In the genomic region with DNA sequence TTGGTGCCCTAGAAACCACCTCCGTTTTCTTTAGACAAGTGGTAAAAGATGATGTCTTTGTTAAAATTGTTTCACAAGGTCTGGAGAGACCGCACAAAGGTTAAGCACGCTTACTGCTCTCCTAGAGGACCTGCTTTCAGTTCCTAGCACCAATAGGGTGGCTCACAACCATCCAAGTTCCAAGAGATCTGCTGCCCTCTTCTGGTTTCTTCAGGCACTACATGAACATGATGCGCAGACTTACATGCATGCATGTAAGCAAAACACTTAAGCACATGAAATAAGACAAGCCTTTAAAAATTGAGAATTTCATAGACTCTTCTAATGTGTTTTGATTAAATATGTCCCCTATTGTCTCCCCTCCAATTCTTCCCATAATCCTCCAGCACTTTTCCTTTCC, we compare ENCODE assay signal across 17 mouse cellular contexts. TPM values are rescaled to one million over a fixed set of nuclear protein-coding genes. Genes with fewer than 3 reads are reported as not detected.
A peak's percentile ranks its signal among the peaks of the same experiment; 100 is the strongest.
DNase-seq lines count a peak whose midpoint lies in the region; ATAC-seq and TF ChIP-seq lines count a peak whose summit lies in the region.
"Had no signal": no experiment of that assay in that cellular context is flagged by ENCODE, and none has a peak within 500 bp of the region (broad histone marks: within the 10 kb centered on the region; RNA-seq: fewer than 3 reads in every experiment).

No protein-coding gene starts in this region.

- no peak overlapping the region for H3K4me3 ChIP-seq in lung, embryonic 14.5 days (ENCODE audit: low read depth, low read length)
- H3K4me3 ChIP-seq in G1E (ENCODE audit: low read depth, low read length) = no peak overlapping the region
- H3K4me3 ChIP-seq: embryonic facial prominence, embryonic 10.5 days; limb, embryonic 13.5 days; myocyte had no signal

- no peak for ATAC-seq in CD4-positive, CD25-positive, alpha-beta regulatory T cell, adult 4 months
- no peak for ATAC-seq in lung, embryonic 14.5 days (ENCODE audit: insufficient read depth)
- no peak for ATAC-seq in G1E (ENCODE audit: extremely low read depth, insufficient number of reproducible peaks, low FRiP score, poor library complexity, severe bottlenecking)
- ATAC-seq: forebrain, embryonic 14.5 days had no signal

- H3K4me2 ChIP-seq in lung, embryonic 14.5 days = no peak overlapping the region
- H3K4me2 ChIP-seq: limb, embryonic 13.5 days had no signal

- no peaks in the 10 kb centered on the region for H3K9me3 ChIP-seq in lung, embryonic 14.5 days (ENCODE audit: low read depth, low read length)
- H3K9me3 ChIP-seq in G1E (replicated peaks) = no peaks in the 10 kb centered on the region

- no peak overlapping the region for H3K27ac ChIP-seq in lung, embryonic 14.5 days (ENCODE audit: low read depth)
- H3K27ac ChIP-seq: embryonic facial prominence, embryonic 10.5 days; limb, embryonic 13.5 days had no signal

- WGBS in lung, embryonic 14.5 days = 88% methylated on average over 4 of the region's 4 CpGs

- peak; percentile 41 for DNase-seq in CD4-positive, CD25-positive, alpha-beta regulatory T cell, adult 2 months (ENCODE audit: low read depth, low spot score)
- DNase-seq in lung, embryonic 14.5 days = peak; percentile 26
- no peak for DNase-seq in lung, postnatal 10 days
- no peak for DNase-seq in G1E (ENCODE audit: low spot score)
- peak; percentile 60 for DNase-seq in induced T-regulatory cell, adult 2 months (ENCODE audit: low read depth)
- DNase-seq in kidney, postnatal 25 days = no peak
- no peak for DNase-seq in ovary, postnatal 14 days (ENCODE audit: low spot score)
- DNase-seq: cerebellum, adult 11-12 months; gastrocnemius, postnatal 36 days; heart, postnatal 10 days; kidney, postnatal 4 days had no signal

- peaks cover 27% of the 10 kb centered on the region for H3K27me3 ChIP-seq in lung, embryonic 14.5 days (ENCODE audit: insufficient read depth, low read length)
- H3K27me3 ChIP-seq in G1E (ENCODE audit: insufficient read depth, low read length) = peaks cover 23% of the 10 kb centered on the region

- no peak overlapping the region for H3K9ac ChIP-seq in lung, embryonic 14.5 days
- H3K9ac ChIP-seq: limb, embryonic 13.5 days had no signal

- TF ChIP-seq CTCF in lung, embryonic 14.5 days (IDR thresholded peaks at IDR 0.05; ENCODE audit: low read depth) = peak; percentile 46; the same call in 1 of the 2 replicates
- TF ChIP-seq CTCF in G1E (IDR thresholded peaks at IDR 0.05; ENCODE audit: low read depth, low read length) = peak; percentile 11; the same call in 1 of the 2 replicates

- H3K36me3 ChIP-seq in lung, embryonic 14.5 days (ENCODE audit: insufficient read depth) = no peaks in the 10 kb centered on the region
- H3K36me3 ChIP-seq in G1E (replicated peaks) = no peaks in the 10 kb centered on the region
- H3K36me3 ChIP-seq: embryonic facial prominence, embryonic 10.5 days; limb, embryonic 13.5 days had no signal

- H3K4me1 ChIP-seq in lung, embryonic 14.5 days (ENCODE audit: insufficient read depth) = no peaks in the 10 kb centered on the region
- no peaks in the 10 kb centered on the region for H3K4me1 ChIP-seq in G1E (ENCODE audit: insufficient read depth, low read depth, low read length)
- H3K4me1 ChIP-seq: embryonic facial prominence, embryonic 10.5 days had no signal

RNA-seq across cellular contexts. Expression of a gene that starts 2.0 kb away (rescaled TPM):
- 10 to 100 TPM; 28.8 to 36.9 TPM for polyA plus RNA-seq in CD4-positive, CD25-positive, alpha-beta regulatory T cell, adult 4 months (2017; shearing (Covaris generic))
- 19.8 and 21.9 TPM in 2 replicates for polyA plus RNA-seq in lung, embryonic 14.5 days (2014; fragmentation: Nextera tagmentation; extraction: Ambion mirVana)
- 235 and 288 TPM in 2 replicates for total RNA-seq in G1E (2014; fragmentation: Nextera tagmentation)
- 112 and 122 TPM in 2 replicates for total RNA-seq in G1E (2017)
- polyA plus RNA-seq in G1E (2012) = 81.2 and 95.3 TPM in 2 replicates

RNA-seq across cellular contexts. Expression of a gene that starts 23.6 kb away (rescaled TPM):
- 10 to 100 TPM; 27.3 to 43.4 TPM for polyA plus RNA-seq in CD4-positive, CD25-positive, alpha-beta regulatory T cell, adult 4 months (2017; shearing (Covaris generic))
- 349 and 376 TPM in 2 replicates for polyA plus RNA-seq in lung, embryonic 14.5 days (2014; fragmentation: Nextera tagmentation; extraction: Ambion mirVana)
- 48.2 and 91.4 TPM in 2 replicates for total RNA-seq in G1E (2014; fragmentation: Nextera tagmentation)
- 20.7 and 32.2 TPM in 2 replicates for total RNA-seq in G1E (2017)
- polyA plus RNA-seq in G1E (2012) = 306 and 433 TPM in 2 replicates

RNA-seq across cellular contexts. Expression of a gene that starts 27.8 kb away (rescaled TPM):
- polyA plus RNA-seq in CD4-positive, CD25-positive, alpha-beta regulatory T cell, adult 4 months (2017; shearing (Covaris generic)) = not detected
- polyA plus RNA-seq in lung, embryonic 14.5 days (2014; fragmentation: Nextera tagmentation; extraction: Ambion mirVana) = not detected in 2 replicates
- total RNA-seq in G1E (2014; fragmentation: Nextera tagmentation) (not detected in 2 replicates), G1E (2017) (not detected in 2 replicates)
- not detected in 2 replicates for polyA plus RNA-seq in G1E (2012)
- total RNA-seq: gastrocnemius, postnatal 36 days; heart, postnatal 10 days had no signal
- polyA plus RNA-seq: embryonic facial prominence, embryonic 10.5 days; forebrain, embryonic 14.5 days; intestine, embryonic 14.5 days; limb, embryonic 13.5 days; myocyte had no signal

RNA-seq across cellular contexts. Expression of a gene that starts 28.4 kb away (rescaled TPM):
- 10 to 100 TPM in 1 of 2 experiments, 1 to 10 TPM in 1; 7.9 to 15.8 TPM for polyA plus RNA-seq in CD4-positive, CD25-positive, alpha-beta regulatory T cell, adult 4 months (2017; shearing (Covaris generic))
- polyA plus RNA-seq in lung, embryonic 14.5 days (2014; fragmentation: Nextera tagmentation; extraction: Ambion mirVana) = 7.1 and 7.3 TPM in 2 replicates
- total RNA-seq in G1E (2014; fragmentation: Nextera tagmentation) (5.2 and 5.7 TPM in 2 replicates), G1E (2017) (11.2 and 11.4 TPM in 2 replicates)
- 5.5 and 5.9 TPM in 2 replicates for polyA plus RNA-seq in G1E (2012)

RNA-seq across cellular contexts. Expression of a gene that starts 49.4 kb away (rescaled TPM):
- not detected for polyA plus RNA-seq in CD4-positive, CD25-positive, alpha-beta regulatory T cell, adult 4 months (2017; shearing (Covaris generic))
- not detected in 2 replicates for polyA plus RNA-seq in lung, embryonic 14.5 days (2014; fragmentation: Nextera tagmentation; extraction: Ambion mirVana)
- total RNA-seq in G1E (2014; fragmentation: Nextera tagmentation) (not detected in 2 replicates), G1E (2017) (not detected in 2 replicates)
- polyA plus RNA-seq in G1E (2012) = not detected in 2 replicates
- total RNA-seq: gastrocnemius, postnatal 36 days; heart, postnatal 10 days had no signal
- polyA plus RNA-seq: forebrain, embryonic 14.5 days; limb, embryonic 13.5 days; myocyte had no signal

Comparison
In these comparisons a context has a peak if more than half of its experiments do, and no peak if none do; other contexts are left out.
1. DNase-seq: peak in CD4-positive, CD25-positive, alpha-beta regulatory T cell, adult 2 months (single experiment), lung, embryonic 14.5 days (single experiment) and induced T-regulatory cell, adult 2 months (single experiment); none in lung, postnatal 10 days (single experiment), G1E (single experiment), kidney, postnatal 25 days (0 of 2) and ovary, postnatal 14 days (single experiment).